Mouse (Mus musculus): ENCODE data around the gene Arpc1a. TPM values are rescaled to one million over a fixed set of nuclear protein-coding genes. Genes with fewer than 3 reads are reported as not detected.
"Not testable (repeated sequence)": the region's sequence is repeated elsewhere in the genome, so short reads cannot be mapped to it uniquely, and the experiment has no call there.

Arpc1a gene
- polyA plus RNA-seq, 1 experiment from 2014 or later = 268 TPM

DNA sequence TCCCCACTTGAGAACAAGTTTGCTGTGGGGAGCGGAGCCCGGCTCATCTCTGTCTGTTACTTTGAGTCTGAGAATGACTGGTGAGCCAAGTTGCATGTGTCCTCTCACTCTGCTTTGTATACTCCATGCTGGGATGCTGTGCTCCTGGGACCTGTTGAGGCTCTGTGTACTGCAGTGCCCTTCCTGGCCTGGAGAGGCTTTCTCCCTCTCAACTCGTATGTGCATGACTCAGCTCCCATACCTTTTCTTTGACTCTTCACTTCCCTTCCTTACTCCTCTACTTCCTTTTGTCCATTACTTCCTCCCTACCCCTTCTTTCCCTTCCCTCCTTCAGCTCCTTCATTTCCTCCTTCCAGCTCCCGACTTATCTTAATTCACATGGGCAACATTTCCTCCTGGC, 12.6 kb downstream of the Arpc1a start:
- whole genome bisulfite sequencing = 91% methylated on average over 4 of the region's 4 CpGs
- H3K36me3 ChIP-seq (ENCODE audit: control insufficient read depth, insufficient read depth, low read length) = peaks cover 96% of the 10 kb centered on the region

DNA sequence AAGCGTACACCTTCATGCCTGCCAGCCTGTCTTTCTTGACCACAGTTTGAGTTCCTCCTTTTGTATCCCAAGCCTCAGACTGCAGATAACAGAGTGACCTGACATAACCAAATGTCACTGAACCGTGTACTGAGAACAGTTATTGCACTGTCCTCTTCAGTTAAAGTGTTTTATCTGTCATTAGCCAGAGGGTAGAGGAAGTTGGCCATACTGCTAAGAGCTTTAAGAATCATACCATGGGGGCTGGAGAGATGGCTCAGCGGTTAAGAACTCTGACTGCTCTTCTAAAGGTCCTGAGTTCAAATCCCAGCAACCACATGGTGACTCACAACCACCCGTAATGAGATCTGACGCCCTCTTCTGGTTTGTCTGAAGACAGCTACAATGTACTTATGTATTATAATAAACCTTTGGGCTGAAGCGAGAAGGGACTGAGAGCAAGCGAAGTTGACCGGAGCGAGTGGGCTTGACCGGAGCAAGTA, 14.8 kb downstream of the Arpc1a start:
- ATAC-seq (ENCODE audit: low FRiP score, low TSS enrichment) (no peak), DNase-seq (no peak)
- WGBS = 94% methylated on average over 10 of the region's 10 CpGs
- Histone ChIP-seq H3K36me3 (ENCODE audit: control insufficient read depth, insufficient read depth, low read length) (peaks cover 95% of the 10 kb centered on the region), H3K27me3 (ENCODE audit: control insufficient read depth, insufficient read depth, low read length) (no peaks in the 10 kb centered on the region), H3K4me2 (ENCODE audit: low read length) (no peak overlapping the region), H3K9ac (replicated peaks; ENCODE audit: low read length) (no peak overlapping the region), H3K27ac (replicated peaks; ENCODE audit: low read depth, low read length) (no peak overlapping the region), H3K4me3 (replicated peaks; ENCODE audit: low read depth, low read length) (no peak overlapping the region), H3K4me1 (ENCODE audit: control insufficient read depth, insufficient read depth, low read length) (no peaks in the 10 kb centered on the region), H3K9me3 (ENCODE audit: control insufficient read depth, low read length) (no peaks in the 10 kb centered on the region)

More for the DNA sequence above, 12.6 kb downstream of the Arpc1a start:
- H3K9ac ChIP-seq (replicated peaks; ENCODE audit: low read length) = no peak overlapping the region
- H3K27me3 ChIP-seq (ENCODE audit: control insufficient read depth, insufficient read depth, low read length) = no peaks in the 10 kb centered on the region
- DNase-seq (no peak), ATAC-seq (ENCODE audit: low FRiP score, low TSS enrichment) (no peak)
- no peak overlapping the region for H3K4me3 ChIP-seq (replicated peaks; ENCODE audit: low read depth, low read length)
- no peaks in the 10 kb centered on the region for H3K9me3 ChIP-seq (ENCODE audit: control insufficient read depth, low read length)
- no peak overlapping the region for H3K4me2 ChIP-seq (ENCODE audit: low read length)
- no peaks in the 10 kb centered on the region for H3K4me1 ChIP-seq (ENCODE audit: control insufficient read depth, insufficient read depth, low read length)
- H3K27ac ChIP-seq (replicated peaks; ENCODE audit: low read depth, low read length) = no peak overlapping the region

DNA sequence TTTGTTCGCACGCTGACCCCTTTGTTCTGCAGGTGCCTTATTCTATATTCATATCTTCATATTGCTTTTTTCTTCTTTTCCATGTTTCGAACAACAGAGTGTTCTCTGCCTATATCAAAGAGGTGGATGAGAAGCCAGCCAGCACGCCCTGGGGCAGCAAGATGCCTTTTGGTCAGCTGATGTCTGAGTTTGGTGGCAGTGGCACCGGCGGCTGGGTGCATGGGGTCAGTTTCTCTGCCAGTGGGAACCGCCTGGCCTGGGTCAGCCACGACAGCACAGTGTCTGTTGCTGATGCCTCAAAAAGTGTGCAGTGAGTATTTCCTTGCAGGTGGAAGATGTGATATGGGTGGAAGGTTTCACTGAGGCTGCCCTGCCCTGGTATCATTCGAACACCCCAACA, 17.3 kb downstream of the Arpc1a start:
- WGBS = 94% methylated on average over 9 of the region's 9 CpGs
- H3K9ac ChIP-seq (replicated peaks; ENCODE audit: low read length) = no peak overlapping the region
- H3K27ac ChIP-seq (replicated peaks; ENCODE audit: low read depth, low read length) = no peak overlapping the region
- no peaks in the 10 kb centered on the region for H3K27me3 ChIP-seq (ENCODE audit: control insufficient read depth, insufficient read depth, low read length)
- H3K9me3 ChIP-seq (ENCODE audit: control insufficient read depth, low read length) = no peaks in the 10 kb centered on the region
- ATAC-seq (ENCODE audit: low FRiP score, low TSS enrichment) (no peak), DNase-seq (no peak)
- H3K4me1 ChIP-seq (ENCODE audit: control insufficient read depth, insufficient read depth, low read length) = no peaks in the 10 kb centered on the region
- H3K36me3 ChIP-seq (ENCODE audit: control insufficient read depth, insufficient read depth, low read length) = peaks cover 96% of the 10 kb centered on the region
- no peak overlapping the region for H3K4me2 ChIP-seq (ENCODE audit: low read length)
- no peak overlapping the region for H3K4me3 ChIP-seq (replicated peaks; ENCODE audit: low read depth, low read length)

DNA sequence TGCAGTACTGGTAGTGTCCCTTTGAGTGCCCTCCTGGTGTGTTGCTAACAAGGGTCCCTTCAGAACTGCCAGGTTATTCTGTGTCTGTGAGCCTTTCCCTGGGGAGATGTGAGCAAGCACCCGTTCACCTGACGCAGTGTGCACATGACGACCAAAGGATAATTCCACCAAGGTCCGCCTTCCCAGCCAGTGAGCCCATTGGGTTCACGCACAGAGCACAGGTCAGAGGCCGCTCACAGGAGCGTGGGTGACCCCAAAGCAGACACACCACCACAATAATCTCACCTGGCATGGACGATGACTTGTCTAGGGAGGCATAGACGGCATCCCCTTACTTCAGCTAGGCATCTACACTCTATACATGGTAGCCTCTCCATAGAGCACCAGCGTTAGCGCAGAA, 17.8 kb downstream of the Arpc1a start:
- H3K4me2 ChIP-seq (ENCODE audit: low read length); H3K27me3 ChIP-seq (ENCODE audit: control insufficient read depth, insufficient read depth, low read length); H3K9ac ChIP-seq (replicated peaks; ENCODE audit: low read length); H3K27ac ChIP-seq (replicated peaks; ENCODE audit: low read depth, low read length); ATAC-seq (ENCODE audit: low FRiP score, low TSS enrichment); H3K4me1 ChIP-seq (ENCODE audit: control insufficient read depth, insufficient read depth, low read length); DNase-seq; H3K9me3 ChIP-seq (ENCODE audit: control insufficient read depth, low read length); H3K4me3 ChIP-seq (replicated peaks; ENCODE audit: low read depth, low read length): not testable (repeated sequence)
- 97% methylated on average over 11 of the region's 11 CpGs for WGBS
- peaks cover 96% of the 10 kb centered on the region for H3K36me3 ChIP-seq (ENCODE audit: control insufficient read depth, insufficient read depth, low read length)

DNA sequence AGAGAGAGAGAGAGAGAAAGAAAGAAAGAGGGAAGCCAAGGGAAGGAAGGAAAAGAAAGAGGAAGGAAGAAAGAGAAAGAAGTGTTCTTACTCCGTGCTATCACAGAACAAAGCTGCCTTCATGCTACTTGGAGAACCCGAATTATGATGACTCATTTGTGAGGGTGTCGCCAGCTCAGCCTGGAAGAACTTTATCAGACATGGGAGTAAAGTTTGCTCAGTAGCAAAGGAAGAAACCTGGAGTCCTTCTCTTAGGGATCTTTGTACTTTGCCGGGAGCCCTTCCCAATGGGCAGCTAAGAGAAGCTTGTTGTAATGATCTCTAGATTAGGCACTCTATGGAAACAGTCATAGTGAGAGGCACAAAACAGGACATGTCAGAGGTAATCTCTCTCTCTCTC, 19.1 kb downstream of the Arpc1a start:
- no peak overlapping the region for H3K4me3 ChIP-seq (replicated peaks; ENCODE audit: low read depth, low read length)
- H3K27ac ChIP-seq (replicated peaks; ENCODE audit: low read depth, low read length) = no peak overlapping the region
- H3K9me3 ChIP-seq (ENCODE audit: control insufficient read depth, low read length) = no peaks in the 10 kb centered on the region
- H3K27me3 ChIP-seq (ENCODE audit: control insufficient read depth, insufficient read depth, low read length) = no peaks in the 10 kb centered on the region
- DNase-seq = no peak
- no peak overlapping the region for H3K9ac ChIP-seq (replicated peaks; ENCODE audit: low read length)
- no peak overlapping the region for H3K4me2 ChIP-seq (ENCODE audit: low read length)
- H3K36me3 ChIP-seq (ENCODE audit: control insufficient read depth, insufficient read depth, low read length) = peaks cover 96% of the 10 kb centered on the region
- ATAC-seq (ENCODE audit: low FRiP score, low TSS enrichment) = no peak
- no peaks in the 10 kb centered on the region for H3K4me1 ChIP-seq (ENCODE audit: control insufficient read depth, insufficient read depth, low read length)
- WGBS = 90% methylated on average over 4 of the region's 4 CpGs

DNA sequence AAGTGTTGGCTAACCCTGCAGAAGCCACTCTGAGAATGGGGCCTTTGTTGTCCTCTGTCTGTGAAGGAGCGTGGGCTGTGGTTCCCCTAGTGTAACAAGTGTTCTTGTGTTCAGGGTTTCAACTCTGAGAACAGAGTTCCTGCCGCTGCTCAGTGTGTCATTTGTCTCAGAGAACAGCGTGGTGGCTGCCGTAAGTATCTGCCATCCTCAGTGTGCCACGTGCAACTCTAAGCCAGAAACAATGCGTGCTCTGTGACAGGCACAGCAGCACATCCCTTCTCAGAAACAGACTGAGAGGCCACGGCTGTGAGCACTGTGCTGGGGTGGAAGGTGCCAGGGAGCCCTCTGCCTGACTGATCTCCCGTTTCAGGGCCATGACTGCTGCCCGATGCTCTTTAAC, 20.7 kb downstream of the Arpc1a start:
- H3K9ac ChIP-seq (replicated peaks; ENCODE audit: low read length) = no peak overlapping the region
- no peak for ATAC-seq (ENCODE audit: low FRiP score, low TSS enrichment)
- no peak overlapping the region for H3K4me2 ChIP-seq (ENCODE audit: low read length)
- H3K27ac ChIP-seq (replicated peaks; ENCODE audit: low read depth, low read length) = no peak overlapping the region
- peaks cover 96% of the 10 kb centered on the region for H3K36me3 ChIP-seq (ENCODE audit: control insufficient read depth, insufficient read depth, low read length)
- no peak for DNase-seq
- H3K9me3 ChIP-seq (ENCODE audit: control insufficient read depth, low read length) = no peaks in the 10 kb centered on the region
- H3K4me3 ChIP-seq (replicated peaks; ENCODE audit: low read depth, low read length) = no peak overlapping the region
- H3K4me1 ChIP-seq (ENCODE audit: control insufficient read depth, insufficient read depth, low read length) = no peaks in the 10 kb centered on the region
- no peaks in the 10 kb centered on the region for H3K27me3 ChIP-seq (ENCODE audit: control insufficient read depth, insufficient read depth, low read length)
- 89% methylated on average over 9 of the region's 9 CpGs for WGBS

DNA sequence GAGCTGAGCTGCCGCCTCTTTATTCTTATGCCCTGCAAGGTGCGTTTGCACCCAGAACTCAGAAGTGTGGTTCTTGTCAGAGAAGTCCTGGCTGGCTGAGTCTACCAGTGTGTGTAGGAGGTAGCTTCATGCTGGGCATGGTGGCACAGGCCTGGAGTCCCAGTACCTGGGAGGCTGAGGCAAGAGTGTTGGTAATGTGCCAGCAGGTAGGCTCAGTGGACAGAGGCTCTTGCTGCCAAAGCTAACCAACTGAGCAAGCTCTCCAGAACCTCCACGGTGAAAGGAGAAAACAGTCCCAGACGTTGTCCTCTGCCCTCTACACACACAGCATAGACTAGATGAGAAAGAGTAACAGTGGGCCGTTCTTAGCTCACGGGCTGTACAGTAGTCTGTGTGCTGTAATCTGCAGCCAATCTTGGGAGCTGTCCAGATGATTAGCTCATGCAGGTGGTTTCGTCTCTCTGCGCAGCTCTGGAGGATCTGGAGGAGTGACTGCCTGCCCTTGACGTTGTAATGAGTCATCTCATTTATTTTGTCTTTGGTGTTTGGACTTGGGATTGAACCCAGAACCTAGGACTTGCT, 22.2 kb downstream of the Arpc1a start:
- H3K4me1 ChIP-seq (ENCODE audit: control insufficient read depth, insufficient read depth, low read length) = no peaks in the 10 kb centered on the region
- 96% methylated on average over 9 of the region's 9 CpGs for WGBS
- no peak for DNase-seq
- ATAC-seq (ENCODE audit: low FRiP score, low TSS enrichment) = no peak
- no peaks in the 10 kb centered on the region for H3K9me3 ChIP-seq (ENCODE audit: control insufficient read depth, low read length)
- H3K4me3 ChIP-seq (replicated peaks; ENCODE audit: low read depth, low read length) = no peak overlapping the region
- no peaks in the 10 kb centered on the region for H3K27me3 ChIP-seq (ENCODE audit: control insufficient read depth, insufficient read depth, low read length)
- H3K9ac ChIP-seq (replicated peaks; ENCODE audit: low read length) = no peak overlapping the region
- no peak overlapping the region for H3K27ac ChIP-seq (replicated peaks; ENCODE audit: low read depth, low read length)
- H3K36me3 ChIP-seq (ENCODE audit: control insufficient read depth, insufficient read depth, low read length) = peaks cover 97% of the 10 kb centered on the region
- no peak overlapping the region for H3K4me2 ChIP-seq (ENCODE audit: low read length)

DNA sequence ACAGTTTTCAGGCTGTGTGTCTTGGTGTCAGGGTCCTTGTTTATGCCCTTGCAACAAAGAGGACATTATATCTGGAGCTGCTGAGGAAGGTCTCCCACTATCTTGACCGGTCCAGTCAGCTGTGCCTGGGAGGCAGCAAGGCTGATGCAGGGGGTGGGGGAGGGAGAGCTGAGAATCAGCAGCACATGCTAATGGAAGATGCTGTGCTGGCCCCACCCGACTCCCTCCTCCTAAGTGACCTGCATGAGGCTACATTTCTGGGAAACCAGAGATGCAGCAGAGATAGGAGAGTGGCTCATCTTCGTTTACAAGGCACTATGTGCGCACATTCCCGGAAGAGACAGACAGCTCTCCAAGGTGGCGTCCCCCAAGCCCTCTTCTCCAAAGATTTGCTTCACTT, 26.8 kb downstream of the Arpc1a start:
- Histone ChIP-seq H3K36me3 (ENCODE audit: control insufficient read depth, insufficient read depth, low read length) (peaks cover 55% of the 10 kb centered on the region), H3K9ac (replicated peaks; ENCODE audit: low read length) (no peak overlapping the region), H3K9me3 (ENCODE audit: control insufficient read depth, low read length) (no peaks in the 10 kb centered on the region), H3K4me2 (ENCODE audit: low read length) (no peak overlapping the region), H3K27me3 (ENCODE audit: control insufficient read depth, insufficient read depth, low read length) (peaks cover 15% of the 10 kb centered on the region; the same call in 1 of the 2 replicates), H3K4me1 (ENCODE audit: control insufficient read depth, insufficient read depth, low read length) (0 out of 2 replicates have a peak, but pooled peaks cover 3% of the 10 kb centered on the region), H3K4me3 (replicated peaks; ENCODE audit: low read depth, low read length) (no peak overlapping the region), H3K27ac (replicated peaks; ENCODE audit: low read depth, low read length) (no peak overlapping the region)
- WGBS = 96% methylated on average over 6 of the region's 6 CpGs
- no peak for DNase-seq
- no peak for ATAC-seq (ENCODE audit: low FRiP score, low TSS enrichment)

DNA sequence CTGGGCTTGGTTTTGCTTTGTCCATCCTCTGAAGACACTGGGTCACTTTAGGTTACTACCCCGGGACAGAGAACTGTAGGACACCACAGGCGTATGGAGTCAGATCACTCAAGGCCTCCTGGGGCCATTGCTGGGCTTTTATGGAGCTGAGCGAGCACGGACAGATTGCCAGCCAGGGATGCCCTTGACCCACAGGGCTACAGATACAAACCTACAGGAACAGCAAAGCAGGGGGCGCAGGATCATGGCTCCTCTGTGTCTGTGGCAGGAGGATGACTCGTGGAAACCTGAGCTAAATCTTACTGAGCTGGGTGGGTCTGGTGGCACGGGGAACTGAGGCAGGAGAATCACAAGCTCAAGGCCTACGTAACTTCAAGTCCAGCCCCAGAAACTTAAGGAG, 28.9 kb downstream of the Arpc1a start:
- H3K9me3 ChIP-seq (ENCODE audit: control insufficient read depth, low read length) = no peaks in the 10 kb centered on the region
- no peak overlapping the region for H3K27ac ChIP-seq (replicated peaks; ENCODE audit: low read depth, low read length)
- peaks cover 33% of the 10 kb centered on the region for H3K36me3 ChIP-seq (ENCODE audit: control insufficient read depth, insufficient read depth, low read length)
- ATAC-seq (ENCODE audit: low FRiP score, low TSS enrichment) = no peak
- no peak overlapping the region for H3K4me3 ChIP-seq (replicated peaks; ENCODE audit: low read depth, low read length)
- no peak overlapping the region for H3K4me2 ChIP-seq (ENCODE audit: low read length)
- H3K27me3 ChIP-seq (ENCODE audit: control insufficient read depth, insufficient read depth, low read length) = peaks cover 15% of the 10 kb centered on the region; the same call in 1 of the 2 replicates
- DNase-seq = no peak
- WGBS = 83% methylated on average over 8 of the region's 8 CpGs
- H3K9ac ChIP-seq (replicated peaks; ENCODE audit: low read length) = no peak overlapping the region
- 0 out of 2 replicates have a peak, but pooled peaks cover 3% of the 10 kb centered on the region for H3K4me1 ChIP-seq (ENCODE audit: control insufficient read depth, insufficient read depth, low read length)
